Mouse (Mus musculus): ENCODE measurements around the gene Notch2. TPM values are rescaled to one million over a fixed set of nuclear protein-coding genes. Genes with fewer than 3 reads are reported as not detected.
A peak's percentile ranks its signal among the peaks of the same experiment; 100 is the strongest.

Notch2 gene
- polyA plus RNA-seq, 1 experiment, result 5.1 TPM

- WGBS, result 62% methylated on average over 10 of the region's 10 CpGs
- no peak for DNase-seq (ENCODE audit: low read depth, low spot score)
These were observed 12.9 kb downstream of the Notch2 start for GRCm38 (mm10) chr3:98025921-98026880.

DNA sequence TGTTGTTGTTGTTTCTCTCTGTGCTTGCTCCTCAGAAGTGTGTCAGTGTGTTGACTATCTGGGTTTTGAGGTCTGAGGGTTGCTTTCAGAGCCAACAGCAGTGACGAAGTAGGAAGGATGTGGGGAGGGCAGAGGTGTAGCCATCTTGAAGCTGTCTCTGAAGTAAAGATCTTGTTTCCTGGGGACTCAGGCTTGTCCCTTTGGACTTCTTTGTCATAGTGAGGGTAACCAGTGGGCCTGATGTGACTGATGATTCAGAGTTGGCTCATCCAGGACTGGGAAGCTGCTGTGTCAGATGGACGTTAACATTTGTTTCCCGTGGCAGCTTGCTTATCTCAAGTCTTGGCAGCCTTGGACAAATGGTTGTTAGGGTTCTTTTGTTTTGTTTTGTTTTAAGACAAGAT lies 14.0 kb downstream of the Notch2 start:
- whole genome bisulfite sequencing, result 39% methylated on average over 3 of the region's 3 CpGs
- DNase-seq (ENCODE audit: low read depth, low spot score), result no peak

DNA sequence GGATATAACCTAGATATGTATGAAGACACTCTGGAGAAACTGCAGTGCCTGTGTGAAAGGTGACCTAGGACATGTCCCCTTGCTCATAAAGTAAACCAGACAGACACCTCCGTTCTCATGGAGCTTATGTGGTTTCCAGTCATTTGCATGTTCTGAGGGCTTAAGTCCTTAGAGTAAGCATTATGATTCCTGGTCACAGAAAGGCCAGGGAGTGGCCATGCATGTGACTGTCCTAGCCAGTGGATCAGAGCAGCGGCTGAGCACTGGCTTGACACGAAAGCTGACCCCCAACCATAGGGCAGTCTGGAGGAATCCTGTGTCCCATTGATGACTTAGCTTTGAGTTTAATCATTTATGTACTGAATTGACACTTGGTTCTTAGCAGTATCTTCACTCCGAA lies 14.7 kb downstream of the Notch2 start:
- WGBS, result 65% methylated on average over 4 of the region's 4 CpGs
- DNase-seq (ENCODE audit: low read depth, low spot score), result no peak

DNA sequence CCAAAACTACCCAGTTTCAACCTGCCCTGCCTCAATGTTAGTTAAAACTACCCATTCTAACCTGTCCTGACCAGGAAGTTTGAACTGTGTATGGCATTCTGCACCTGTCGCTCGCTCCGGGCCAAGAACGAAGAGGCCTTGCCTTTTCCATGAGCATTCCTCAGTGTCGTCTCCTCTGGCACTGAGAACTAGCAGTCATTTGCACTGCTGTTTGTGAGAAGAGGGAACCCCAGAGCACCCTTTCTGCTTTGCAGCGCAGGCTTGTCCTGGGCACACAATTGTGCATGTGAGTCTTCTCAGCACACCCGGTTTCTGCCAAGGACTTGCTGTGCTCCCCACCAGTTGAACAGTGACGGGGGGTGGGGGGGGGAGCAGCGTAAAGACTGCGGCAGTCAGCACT lies 15.6 kb downstream of the Notch2 start:
- 48% methylated on average over 10 of the region's 10 CpGs for WGBS

DNA sequence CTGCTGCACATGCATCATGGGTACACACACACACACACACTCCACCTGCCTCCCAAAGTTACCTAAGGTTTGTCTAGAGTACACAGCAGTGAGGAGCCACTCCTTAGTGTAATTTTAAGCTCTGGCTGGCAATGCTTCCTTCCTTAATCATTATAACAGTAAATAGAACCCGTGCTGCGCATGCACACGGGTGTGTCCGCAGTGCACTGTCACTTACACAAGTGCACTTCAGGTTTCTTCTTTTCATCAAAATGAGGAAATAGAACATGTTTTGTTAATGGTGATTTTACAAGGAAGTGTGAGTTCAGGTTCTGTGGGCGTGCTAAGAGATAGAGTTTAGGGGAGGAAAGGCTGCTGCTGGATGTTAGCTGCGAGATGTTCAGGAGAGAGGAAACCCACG lies 17.8 kb downstream of the Notch2 start:
- DNase-seq (ENCODE audit: low read depth, low spot score), result peak; percentile 28
- WGBS, result 32% methylated on average over 7 of the region's 7 CpGs

More for the DNA sequence above, 15.6 kb downstream of the Notch2 start:
- DNase-seq (ENCODE audit: low read depth, low spot score), result no peak

GRCm38 (mm10) chr3:98032191-98032590 lies 18.9 kb downstream of the Notch2 start:
- WGBS, result 82% methylated on average over 3 of the region's 3 CpGs
- no peak for DNase-seq (ENCODE audit: low read depth, low spot score)

DNA sequence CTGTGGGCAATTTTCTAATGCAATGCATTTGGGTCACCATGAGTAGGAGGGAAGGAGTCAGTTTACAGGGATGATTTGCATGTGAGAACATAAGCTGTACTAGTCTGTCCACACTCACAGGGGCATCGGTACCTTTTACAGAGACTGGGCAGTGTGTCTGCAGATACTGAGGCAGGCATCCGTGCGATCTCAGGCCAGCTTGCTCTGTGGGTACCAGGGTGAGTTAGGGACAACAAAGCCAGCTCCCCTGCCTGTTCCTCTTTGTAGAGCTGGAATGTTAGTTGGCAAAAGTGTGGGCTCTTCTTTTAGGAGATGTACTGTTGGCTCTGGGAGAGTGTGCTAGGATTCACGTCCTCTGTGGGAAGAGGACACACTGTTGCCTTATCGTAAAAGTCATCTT lies 19.6 kb downstream of the Notch2 start:
- no peak for DNase-seq (ENCODE audit: low read depth, low spot score)
- 80% methylated on average over 5 of the region's 5 CpGs for WGBS

GRCm38 (mm10) chr3:98034622-98035593 lies 21.6 kb downstream of the Notch2 start:
- WGBS, result 85% methylated on average over 15 of the region's 15 CpGs

DNA sequence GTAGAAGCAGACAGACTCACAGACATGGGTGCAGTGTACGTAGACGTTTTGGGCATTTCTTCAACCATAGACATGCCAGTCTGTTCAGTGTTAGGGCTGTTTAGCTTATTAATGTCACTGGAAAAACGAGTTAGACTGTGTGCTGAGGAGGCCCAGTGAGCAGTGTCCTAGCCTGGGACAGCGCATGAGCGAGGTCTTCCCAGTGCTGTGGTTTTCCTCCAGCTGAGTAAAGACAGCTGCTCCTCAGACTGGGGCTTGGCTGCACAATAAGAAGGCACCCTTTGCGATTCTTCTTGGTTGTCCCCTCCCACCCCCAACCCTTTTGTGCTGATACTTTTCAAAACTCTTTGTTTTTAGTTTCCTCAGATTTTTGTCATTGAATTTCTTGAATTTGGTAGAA lies 22.8 kb downstream of the Notch2 start:
- DNase-seq (ENCODE audit: low read depth, low spot score), result no peak
- WGBS, result 22% methylated on average over 6 of the region's 6 CpGs

More at GRCm38 (mm10) chr3:98034622-98035593, 21.6 kb downstream of the Notch2 start:
- no peak for DNase-seq (ENCODE audit: low read depth, low spot score)

GRCm38 (mm10) chr3:98037151-98037550 lies 23.8 kb downstream of the Notch2 start:
- 88% methylated on average over 7 of the region's 7 CpGs for WGBS
- no peak for DNase-seq (ENCODE audit: low read depth, low spot score)

- no peak for DNase-seq (ENCODE audit: low read depth, low spot score)
- WGBS, result 59% methylated on average over 8 of the region's 8 CpGs
These were observed 25.3 kb downstream of the Notch2 start for GRCm38 (mm10) chr3:98038658-98039057.

DNA sequence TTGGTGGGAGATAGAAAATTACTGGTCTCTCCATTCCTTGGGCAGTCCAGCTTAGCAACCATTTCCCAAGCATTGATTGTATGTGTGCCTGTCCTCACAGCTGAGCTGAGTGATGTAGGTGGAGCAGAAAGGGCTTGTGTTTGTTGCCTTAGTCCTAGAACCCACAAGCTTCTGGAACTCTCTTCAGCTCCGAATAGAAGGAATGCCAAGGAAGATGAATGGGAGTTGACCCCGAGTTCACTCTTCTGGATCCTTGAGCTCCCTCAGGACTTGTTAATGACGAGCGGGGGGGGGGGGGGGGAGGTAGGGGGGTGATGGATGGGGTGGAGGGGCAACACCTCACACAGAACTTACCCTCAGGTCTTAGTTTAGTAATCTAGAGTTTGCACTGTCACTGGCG lies 25.9 kb downstream of the Notch2 start:
- DNase-seq (ENCODE audit: low read depth, low spot score), result no peak
- WGBS, result 75% methylated on average over 5 of the region's 5 CpGs

DNA sequence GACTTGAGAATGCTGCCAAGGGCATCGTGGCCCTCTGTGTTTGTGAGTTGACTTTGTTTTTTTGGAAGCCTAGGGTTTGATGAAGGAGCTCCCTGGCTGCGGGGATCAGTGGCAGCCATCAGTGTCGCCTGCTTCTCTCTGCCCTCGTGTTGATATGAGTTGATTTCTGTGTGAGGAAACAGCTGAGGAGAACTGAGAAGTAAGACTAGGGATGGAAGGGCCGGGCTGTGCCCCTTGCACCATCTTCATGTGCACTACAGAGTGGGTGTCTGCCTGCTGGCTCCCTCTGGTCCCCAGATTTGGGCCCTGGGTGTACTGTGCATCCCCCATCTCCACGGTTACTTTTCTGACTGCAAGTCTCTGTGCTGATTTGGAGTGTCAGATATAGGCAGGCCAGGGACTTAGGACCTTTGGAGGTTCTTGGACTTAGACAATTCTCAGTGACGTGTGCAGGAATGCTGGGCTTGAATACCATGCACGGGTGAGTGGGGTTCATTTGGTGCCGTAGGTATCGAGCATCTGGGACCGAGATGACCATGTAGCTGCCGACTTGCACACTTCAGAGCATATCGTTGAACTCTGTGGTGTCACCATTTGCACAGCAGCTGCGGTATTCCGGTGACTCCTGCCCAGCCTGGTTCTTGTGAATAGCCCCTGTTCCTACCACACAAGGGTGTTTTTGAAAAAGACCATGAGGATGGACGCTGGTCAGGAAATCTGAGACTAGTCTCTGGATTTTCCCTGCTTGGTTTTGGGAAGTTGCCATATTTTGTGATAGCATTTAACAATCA lies 26.5 kb downstream of the Notch2 start:
- no peak for DNase-seq (ENCODE audit: low read depth, low spot score)
- 84% methylated on average over 16 of the region's 16 CpGs for WGBS

GRCm38 (mm10) chr3:98040836-98041235 lies 27.5 kb downstream of the Notch2 start:
- 83% methylated on average over 6 of the region's 6 CpGs for WGBS
- DNase-seq (ENCODE audit: low read depth, low spot score), result no peak

GRCm38 (mm10) chr3:98042301-98042700 lies 29.0 kb downstream of the Notch2 start:
- WGBS, result 68% methylated on average over 6 of the region's 6 CpGs
- DNase-seq (ENCODE audit: low read depth, low spot score), result no peak

- 56% methylated on average over 9 of the region's 9 CpGs for WGBS
- no peak for DNase-seq (ENCODE audit: low read depth, low spot score)
These were observed 29.7 kb downstream of the Notch2 start for GRCm38 (mm10) chr3:98042955-98043456.

DNA sequence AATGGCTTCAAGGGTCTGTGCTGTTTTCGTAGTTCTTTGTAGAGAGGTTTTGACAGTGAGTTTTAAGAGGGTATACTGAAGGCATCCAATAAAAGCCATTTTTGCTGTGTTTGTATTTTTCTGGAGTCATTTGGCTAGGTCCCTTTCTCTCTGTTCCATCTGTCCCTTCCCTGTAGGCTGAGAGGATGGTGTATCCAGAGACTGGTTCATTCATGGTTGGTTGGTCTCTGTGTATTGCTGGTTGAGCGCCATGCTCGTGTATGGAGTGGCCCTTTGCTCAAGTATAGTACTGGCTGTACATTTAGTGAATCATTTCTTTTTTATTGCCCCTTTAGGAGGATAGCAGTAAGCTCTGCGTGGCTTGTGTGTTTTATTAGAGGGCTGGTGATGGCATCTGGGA lies 30.3 kb downstream of the Notch2 start:
- 41% methylated on average over 4 of the region's 4 CpGs for WGBS
- DNase-seq (ENCODE audit: low read depth, low spot score), result no peak

GRCm38 (mm10) chr3:98044768-98045368 lies 31.5 kb downstream of the Notch2 start:
- DNase-seq (ENCODE audit: low read depth, low spot score), result no peak
- 62% methylated on average over 4 of the region's 4 CpGs for WGBS
